Mouse (Mus musculus): ENCODE measurements around the gene Lrp1. TPM values are rescaled to one million over a fixed set of nuclear protein-coding genes. Genes with fewer than 3 reads are reported as not detected.
A peak's percentile ranks its signal among the peaks of the same experiment; 100 is the strongest.

Lrp1 gene
- polyA plus RNA-seq, 1 experiment from 2014 or later: 101 TPM

DNA sequence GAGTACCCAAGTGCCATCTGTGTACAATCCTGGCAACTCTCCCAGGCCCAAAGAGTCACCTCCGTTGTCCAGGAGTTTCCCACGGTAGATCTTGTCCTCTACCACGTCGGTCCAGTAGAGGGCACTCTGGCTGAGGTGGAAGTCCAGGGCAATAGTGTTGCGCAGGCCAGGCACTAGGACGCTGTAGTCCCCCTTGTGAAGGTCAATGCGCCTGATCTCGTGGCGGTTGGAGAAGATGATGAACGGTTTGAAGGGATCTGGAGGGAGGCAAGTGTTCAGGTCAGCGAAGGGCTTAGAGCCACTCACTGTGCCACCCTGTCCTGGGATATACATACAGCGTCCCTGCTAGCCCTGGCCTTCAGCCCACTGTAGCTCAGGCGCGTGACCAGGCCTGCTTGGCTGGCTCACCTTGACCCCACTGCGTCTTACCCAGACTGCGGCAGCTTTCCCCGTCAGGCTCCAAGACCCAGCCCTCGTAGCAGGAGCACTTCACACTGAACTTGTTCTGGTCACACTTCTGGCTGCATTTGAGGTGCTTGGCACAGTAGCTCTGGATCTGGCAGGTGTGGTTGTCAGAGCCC is 44.5 kb downstream of the Lrp1 start:
- H3K4me3 ChIP-seq: no peak overlapping the region
- no peaks in the 10 kb centered on the region for H3K27me3 ChIP-seq
- H3K9me3 ChIP-seq: no peaks in the 10 kb centered on the region
- H3K36me3 ChIP-seq: peaks cover 100% of the 10 kb centered on the region
- H3K4me1 ChIP-seq (replicated peaks): no peaks in the 10 kb centered on the region
- H3K27ac ChIP-seq: no peak overlapping the region
- WGBS: 68% methylated on average over 18 of the region's 18 CpGs
- 0 out of 2 replicates have a peak, but pooled peaks have one; percentile 16 for ATAC-seq (ENCODE audit: low FRiP score)
- H3K9ac ChIP-seq: no peak overlapping the region
- H3K4me2 ChIP-seq: no peak overlapping the region

DNA sequence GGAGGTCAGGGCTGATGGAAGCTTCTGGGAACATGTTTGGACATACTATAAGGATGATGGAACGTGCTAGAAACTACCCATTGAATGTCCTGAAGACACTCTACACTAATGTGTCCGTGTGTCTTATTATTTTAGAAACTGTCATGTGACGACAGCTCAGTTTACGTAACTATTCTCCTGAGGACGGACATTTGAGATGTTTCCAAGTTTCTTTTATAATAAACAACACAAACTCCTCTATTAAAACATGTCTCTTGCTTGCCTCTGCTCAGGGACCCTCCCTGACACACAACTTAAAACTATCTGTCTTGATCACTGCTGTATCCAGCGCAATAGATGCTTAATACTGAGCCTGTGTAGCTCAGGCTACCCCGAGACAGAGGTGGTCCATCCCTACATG is 45.2 kb downstream of the Lrp1 start:
- H3K4me3 ChIP-seq: no peak overlapping the region
- H3K4me2 ChIP-seq: no peak overlapping the region
- H3K9me3 ChIP-seq: no peaks in the 10 kb centered on the region
- no peaks in the 10 kb centered on the region for H3K27me3 ChIP-seq
- 94% methylated on average over 7 of the region's 7 CpGs for WGBS
- H3K9ac ChIP-seq: no peak overlapping the region
- H3K36me3 ChIP-seq: peaks cover 100% of the 10 kb centered on the region
- H3K4me1 ChIP-seq (replicated peaks): no peaks in the 10 kb centered on the region
- ATAC-seq (ENCODE audit: low FRiP score): no peak
- no peak overlapping the region for H3K27ac ChIP-seq

DNA sequence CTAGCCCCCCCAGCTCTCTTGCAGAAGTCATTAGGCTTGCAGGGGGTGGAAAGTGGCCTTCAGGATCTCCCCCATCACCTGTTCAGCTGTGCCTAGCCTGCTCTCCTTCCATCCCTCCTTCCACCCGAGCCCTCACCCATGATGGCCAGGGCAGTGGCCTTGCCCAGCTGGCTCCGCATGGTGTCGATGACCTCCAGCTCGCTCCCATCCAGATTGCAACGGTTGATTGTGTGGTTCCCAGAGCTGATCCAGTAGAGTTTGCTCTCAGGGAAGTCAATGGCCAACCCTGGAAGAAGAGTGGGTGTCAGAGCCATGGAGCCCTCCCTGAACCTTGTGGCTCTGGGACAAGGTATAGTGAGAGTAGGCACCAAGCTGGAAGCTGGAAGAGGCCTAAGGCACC is 48.7 kb downstream of the Lrp1 start:
- H3K9ac ChIP-seq: no peak overlapping the region
- no peaks in the 10 kb centered on the region for H3K27me3 ChIP-seq
- no peak overlapping the region for H3K4me3 ChIP-seq
- no peak overlapping the region for H3K4me2 ChIP-seq
- no peak for ATAC-seq (ENCODE audit: low FRiP score)
- WGBS: 89% methylated on average over 5 of the region's 5 CpGs
- H3K36me3 ChIP-seq: peaks cover 90% of the 10 kb centered on the region
- no peaks in the 10 kb centered on the region for H3K4me1 ChIP-seq (replicated peaks)
- H3K9me3 ChIP-seq: no peaks in the 10 kb centered on the region
- H3K27ac ChIP-seq: no peak overlapping the region

DNA sequence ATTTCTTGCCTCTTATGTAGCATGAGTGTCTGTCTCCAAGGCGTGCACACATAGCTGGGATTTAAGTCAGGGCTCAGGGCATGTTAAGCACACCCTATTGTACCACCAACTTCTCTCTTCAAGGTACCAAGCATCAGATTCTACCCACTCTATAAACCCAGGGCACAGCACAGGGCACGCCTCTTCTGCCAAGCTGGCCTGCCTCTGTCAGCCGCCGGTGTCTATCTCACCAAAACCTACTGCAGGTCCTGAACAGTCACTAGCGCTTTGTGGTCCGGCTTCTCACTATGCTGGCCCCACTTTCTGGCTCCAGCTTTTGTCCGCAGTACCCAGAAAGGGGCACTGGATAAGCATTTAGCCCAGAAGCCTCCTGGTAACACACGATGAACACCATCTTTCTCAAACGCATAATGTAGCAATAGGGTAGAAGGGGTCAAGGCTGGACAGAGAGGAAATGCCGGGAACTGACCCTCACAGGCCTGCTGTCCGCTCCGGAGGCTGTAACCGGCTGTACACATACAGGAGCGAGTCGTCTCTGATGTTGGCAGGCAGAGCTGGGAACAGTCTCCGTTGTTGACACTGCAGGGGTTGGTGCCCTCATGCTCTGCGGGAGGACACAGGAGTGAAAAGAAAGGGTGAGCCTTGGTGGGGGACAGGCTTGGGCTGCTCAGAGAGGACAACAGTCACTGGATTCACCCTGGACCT is 49.9 kb downstream of the Lrp1 start:
- Histone ChIP-seq H3K4me1 (replicated peaks) (no peaks in the 10 kb centered on the region), H3K27ac (no peak overlapping the region), H3K27me3 (no peaks in the 10 kb centered on the region), H3K9ac (no peak overlapping the region), H3K4me3 (no peak overlapping the region), H3K36me3 (peaks cover 90% of the 10 kb centered on the region), H3K4me2 (no peak overlapping the region), H3K9me3 (no peaks in the 10 kb centered on the region)
- ATAC-seq (ENCODE audit: low FRiP score): no peak
- 93% methylated on average over 17 of the region's 17 CpGs for WGBS

DNA sequence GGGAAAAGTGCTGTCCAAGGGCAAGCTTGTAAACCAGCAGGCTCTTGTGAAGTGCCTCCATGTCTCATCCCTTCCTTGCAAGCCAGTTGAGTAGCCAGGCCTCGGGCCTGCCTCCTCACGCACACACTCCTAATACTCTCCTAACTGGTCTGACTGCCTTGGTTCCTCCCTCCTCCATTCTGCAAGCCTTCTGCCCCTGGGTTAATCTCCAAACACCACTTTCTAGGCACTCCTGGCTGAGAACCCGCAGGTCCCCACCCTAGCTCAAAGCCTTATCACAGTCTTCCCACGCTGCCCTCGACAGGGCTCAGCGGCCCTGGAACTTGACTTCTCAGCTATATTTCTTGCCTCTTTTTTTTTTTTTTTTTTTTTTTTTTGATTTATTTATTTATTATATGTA is 50.6 kb downstream of the Lrp1 start:
- H3K27me3 ChIP-seq: no peaks in the 10 kb centered on the region
- ATAC-seq (ENCODE audit: low FRiP score): no peak
- H3K4me1 ChIP-seq (replicated peaks): no peaks in the 10 kb centered on the region
- H3K9me3 ChIP-seq: no peaks in the 10 kb centered on the region
- no peak overlapping the region for H3K9ac ChIP-seq
- H3K4me3 ChIP-seq: no peak overlapping the region
- H3K4me2 ChIP-seq: no peak overlapping the region
- H3K27ac ChIP-seq: no peak overlapping the region
- WGBS: 87% methylated on average over 6 of the region's 6 CpGs
- H3K36me3 ChIP-seq: peaks cover 88% of the 10 kb centered on the region

DNA sequence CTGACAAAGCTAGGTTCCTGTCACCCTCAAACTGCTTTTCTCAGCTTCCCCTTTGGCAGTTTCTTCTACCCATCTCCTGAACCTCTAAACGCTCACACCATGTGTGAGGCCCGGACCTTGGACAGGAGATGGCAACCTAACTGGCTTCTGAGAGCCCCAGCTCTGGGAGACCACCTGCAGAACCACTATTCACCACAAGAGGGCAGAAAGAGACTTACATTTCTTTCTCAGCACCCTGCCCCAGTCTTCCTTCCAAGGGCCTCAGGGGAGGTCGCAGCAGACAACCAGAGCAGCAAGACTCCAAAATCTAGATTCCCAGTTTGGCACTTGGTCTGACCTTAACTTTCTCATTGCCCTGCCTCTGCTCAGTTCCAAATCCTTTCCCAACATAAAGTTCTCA is 51.5 kb downstream of the Lrp1 start:
- 0 out of 2 replicates have a peak, but pooled peaks cover 1% of the 10 kb centered on the region for H3K4me1 ChIP-seq (replicated peaks)

DNA sequence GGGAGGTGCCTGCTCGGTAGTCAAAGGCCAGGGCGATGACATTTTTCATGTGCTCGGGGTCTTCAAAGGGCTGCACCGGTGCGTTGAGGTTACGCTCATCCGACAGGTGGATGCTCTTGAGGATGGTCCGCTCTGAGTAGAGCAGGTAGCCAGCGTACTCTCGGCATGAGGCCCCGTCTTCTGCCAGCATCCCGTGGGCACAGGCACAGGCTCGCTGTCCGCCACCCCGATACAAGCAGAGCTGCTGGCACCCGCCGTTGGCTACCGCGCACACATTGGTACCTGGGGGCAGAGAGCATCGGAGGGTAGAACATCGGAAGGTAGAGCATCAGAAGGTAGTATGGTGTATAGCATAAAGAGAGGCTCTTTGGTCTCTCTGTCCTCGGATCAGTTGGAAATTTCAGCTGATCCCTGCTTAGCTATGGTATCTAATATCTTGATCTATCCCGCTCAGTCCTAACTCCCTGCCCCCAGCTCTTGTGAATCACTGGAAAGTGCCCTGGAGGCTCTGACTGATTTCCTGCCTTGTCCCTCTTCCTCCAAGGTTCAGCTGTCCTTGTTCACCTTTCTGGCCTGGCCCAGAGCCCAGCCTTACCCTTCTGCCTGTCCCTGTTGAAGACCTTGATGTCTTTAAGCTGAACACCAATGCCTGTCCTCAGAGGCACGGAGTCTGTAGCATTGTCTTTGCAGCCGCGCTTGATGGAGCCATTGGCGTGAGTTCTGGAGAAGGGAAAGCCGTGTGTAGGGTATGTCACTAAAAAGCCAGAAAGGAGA is 54.2 kb downstream of the Lrp1 start:
- H3K4me2 ChIP-seq: no peak overlapping the region
- no peak overlapping the region for H3K9ac ChIP-seq
- H3K27me3 ChIP-seq: no peaks in the 10 kb centered on the region
- peaks cover 86% of the 10 kb centered on the region for H3K36me3 ChIP-seq
- 96% methylated on average over 28 of the region's 28 CpGs for WGBS
- no peak overlapping the region for H3K4me3 ChIP-seq
- 0 out of 2 replicates have a peak, but pooled peaks cover 3% of the 10 kb centered on the region for H3K4me1 ChIP-seq (replicated peaks)
- no peaks in the 10 kb centered on the region for H3K9me3 ChIP-seq
- H3K27ac ChIP-seq: no peak overlapping the region
- ATAC-seq (ENCODE audit: low FRiP score): no peak

More for the DNA sequence above, 51.5 kb downstream of the Lrp1 start:
- ATAC-seq (ENCODE audit: low FRiP score): 0 out of 2 replicates have a peak, but pooled peaks have one; percentile 37
- Histone ChIP-seq H3K4me2 (no peak overlapping the region), H3K9me3 (no peaks in the 10 kb centered on the region), H3K27ac (no peak overlapping the region), H3K9ac (no peak overlapping the region), H3K4me3 (no peak overlapping the region), H3K36me3 (peaks cover 86% of the 10 kb centered on the region), H3K27me3 (no peaks in the 10 kb centered on the region)
- WGBS: 29% methylated on average over 3 of the region's 3 CpGs

DNA sequence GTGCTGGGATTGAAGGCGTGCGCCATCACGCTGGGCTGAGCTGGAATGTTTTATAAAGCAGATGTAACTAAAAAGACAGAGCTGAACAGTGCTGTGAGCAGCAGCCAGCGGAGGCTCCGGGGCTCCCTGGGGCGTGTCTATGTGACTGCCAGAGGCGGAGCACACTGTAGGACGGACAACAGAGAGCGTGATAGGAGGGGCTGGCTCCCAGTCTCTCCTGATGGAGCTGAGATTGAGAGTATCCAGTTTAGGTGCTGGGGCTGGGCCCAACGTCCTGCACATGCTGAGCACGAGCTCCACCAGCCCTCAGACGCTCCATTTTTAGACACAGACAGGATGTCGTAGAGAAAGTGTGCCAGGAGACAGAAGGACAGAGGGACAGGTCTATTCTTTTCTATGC is 56.6 kb downstream of the Lrp1 start:
- no peak overlapping the region for H3K27ac ChIP-seq
- no peaks in the 10 kb centered on the region for H3K27me3 ChIP-seq
- no peak for ATAC-seq (ENCODE audit: low FRiP score)
- H3K4me2 ChIP-seq: no peak overlapping the region
- peaks cover 92% of the 10 kb centered on the region for H3K36me3 ChIP-seq
- WGBS: 53% methylated on average over 13 of the region's 13 CpGs
- 0 out of 2 replicates have a peak, but pooled peaks cover 3% of the 10 kb centered on the region for H3K4me1 ChIP-seq (replicated peaks)
- no peak overlapping the region for H3K4me3 ChIP-seq
- no peaks in the 10 kb centered on the region for H3K9me3 ChIP-seq
- no peak overlapping the region for H3K9ac ChIP-seq

DNA sequence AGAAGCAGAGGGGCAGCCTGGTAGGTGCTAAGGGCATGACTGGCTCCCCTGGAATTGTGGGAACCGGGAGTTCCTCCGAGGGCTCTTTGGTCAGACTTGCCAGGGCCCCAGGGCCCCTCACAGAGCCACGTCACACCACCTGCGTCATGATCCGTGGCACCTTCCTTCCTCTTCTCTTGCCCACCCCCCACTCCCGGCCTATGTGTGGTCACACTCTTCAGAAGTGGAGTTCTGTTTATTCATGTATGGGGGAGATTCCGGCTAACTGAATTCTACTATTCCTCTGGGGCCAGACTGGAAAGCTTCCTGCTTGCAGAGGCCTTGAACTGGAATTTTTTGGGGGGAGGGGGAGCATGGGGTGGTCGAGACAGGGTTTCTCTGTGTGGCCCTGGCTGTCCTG is 57.1 kb downstream of the Lrp1 start:
- ATAC-seq (ENCODE audit: low FRiP score): no peak
- Histone ChIP-seq H3K4me2 (no peak overlapping the region), H3K4me1 (replicated peaks) (0 out of 2 replicates have a peak, but pooled peaks cover 3% of the 10 kb centered on the region), H3K9ac (no peak overlapping the region), H3K27ac (0 out of 2 replicates have a peak overlapping the region, but pooled peaks have one; percentile 6), H3K9me3 (no peaks in the 10 kb centered on the region), H3K36me3 (peaks cover 92% of the 10 kb centered on the region), H3K27me3 (no peaks in the 10 kb centered on the region), H3K4me3 (no peak overlapping the region)
- WGBS: 80% methylated on average over 8 of the region's 8 CpGs

DNA sequence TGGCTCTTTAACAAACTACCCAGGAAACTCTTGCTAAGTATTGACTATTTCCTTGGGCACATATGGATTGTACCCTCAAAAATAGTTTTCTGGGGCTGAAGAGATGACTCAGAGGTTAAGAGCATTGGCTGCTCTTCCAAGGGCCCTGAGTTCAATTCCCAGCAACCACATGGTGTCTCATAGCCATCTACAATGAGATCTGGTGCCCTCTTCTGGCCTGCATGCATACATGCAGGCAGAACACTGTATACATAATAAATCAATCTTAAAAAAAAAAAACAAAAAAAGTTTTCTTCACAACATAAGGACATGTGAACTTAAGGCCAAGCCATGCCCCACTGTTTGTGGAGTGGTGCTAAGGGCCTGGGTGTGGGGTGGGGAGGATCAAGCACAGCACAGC is 59.8 kb downstream of the Lrp1 start:
- Histone ChIP-seq H3K4me3 (no peak overlapping the region), H3K9me3 (no peaks in the 10 kb centered on the region), H3K9ac (no peak overlapping the region), H3K27me3 (no peaks in the 10 kb centered on the region), H3K4me1 (replicated peaks) (0 out of 2 replicates have a peak, but pooled peaks cover 3% of the 10 kb centered on the region), H3K36me3 (peaks cover 96% of the 10 kb centered on the region), H3K27ac (no peak overlapping the region), H3K4me2 (no peak overlapping the region)
- ATAC-seq (ENCODE audit: low FRiP score): no peak

DNA sequence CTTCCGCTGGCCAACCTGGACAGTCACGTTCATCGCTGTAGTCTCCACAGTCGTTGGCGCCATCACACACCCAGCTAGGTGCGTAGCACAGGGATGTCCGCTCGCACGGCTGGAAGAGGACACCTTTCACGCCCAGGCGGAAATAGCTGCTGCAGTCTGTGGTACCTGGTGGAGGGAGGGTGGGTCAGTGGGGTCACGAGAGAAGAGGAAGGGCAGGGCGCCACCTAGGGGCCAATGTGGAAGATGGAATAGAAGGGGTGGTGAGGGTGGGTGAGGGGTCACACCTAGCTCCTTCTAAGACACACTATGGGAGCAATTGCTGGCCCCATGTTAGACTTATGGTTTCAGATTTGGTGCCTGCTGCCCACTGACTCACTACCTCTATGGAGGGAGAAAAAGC is 63.6 kb downstream of the Lrp1 start:
- Histone ChIP-seq H3K9me3 (no peaks in the 10 kb centered on the region), H3K4me3 (no peak overlapping the region), H3K4me1 (replicated peaks) (no peaks in the 10 kb centered on the region), H3K27me3 (no peaks in the 10 kb centered on the region), H3K9ac (no peak overlapping the region), H3K27ac (no peak overlapping the region), H3K36me3 (peaks cover 100% of the 10 kb centered on the region), H3K4me2 (no peak overlapping the region)
- ATAC-seq (ENCODE audit: low FRiP score): no peak
- 93% methylated on average over 13 of the region's 13 CpGs for WGBS

DNA sequence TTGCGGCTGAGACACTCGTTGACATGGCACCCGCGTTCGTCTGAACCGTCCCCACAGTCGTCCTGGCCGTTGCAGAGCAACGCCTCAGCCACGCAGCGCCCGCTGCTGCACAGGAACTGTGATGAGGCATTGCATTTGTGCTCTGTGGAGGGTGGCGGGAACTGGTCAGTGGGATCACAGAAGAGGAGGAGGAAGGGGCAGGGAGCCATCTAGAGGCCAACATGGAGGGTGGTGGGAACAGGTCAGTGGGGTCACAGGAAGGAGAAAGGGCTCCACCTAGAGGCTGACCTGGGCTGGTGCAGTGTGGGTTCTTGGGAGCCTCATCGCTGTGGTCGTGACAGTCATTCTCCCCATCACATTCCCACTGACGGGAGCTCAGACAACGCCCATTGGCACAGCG is 65.2 kb downstream of the Lrp1 start:
- no peak for ATAC-seq (ENCODE audit: low FRiP score)
- H3K27ac ChIP-seq: no peak overlapping the region
- WGBS: 62% methylated on average over 18 of the region's 18 CpGs

More for the DNA sequence above, 65.2 kb downstream of the Lrp1 start:
- H3K4me1 ChIP-seq (replicated peaks): no peaks in the 10 kb centered on the region
- H3K9me3 ChIP-seq: no peaks in the 10 kb centered on the region
- no peak overlapping the region for H3K4me2 ChIP-seq
- no peak overlapping the region for H3K4me3 ChIP-seq
- H3K27me3 ChIP-seq: no peaks in the 10 kb centered on the region
- no peak overlapping the region for H3K9ac ChIP-seq
- peaks cover 100% of the 10 kb centered on the region for H3K36me3 ChIP-seq
